Mouse (Mus musculus): ENCODE measurements around the gene Nanos3.

The Nanos3 gene

GRCm38 (mm10) chr8:84126742-84127141 is 58.3 kb downstream of the Nanos3 start:
- DNase-seq: no peak

GRCm38 (mm10) chr8:84125656-84126055 is 59.4 kb downstream of the Nanos3 start, which contains the start of gene Podnl1:
Podnl1 (plus strand) TSS chr8:84125989.
- no peak for DNase-seq
